Mouse (Mus musculus) olfactory bulb, adult 2 months (tissue): ENCODE data around the gene Oard1.

ENCODE experiments used
- CTCF ChIP-seq: fragments of 200-500 bp; IDR thresholded peaks from 2 replicates; pipeline ENCODE4 v1.5.1; 2012; ENCODE audit warnings: low read depth, mild to moderate bottlenecking, low read length, moderate library complexity; ENCODE audit not compliant: insufficient read depth
- POLR2A ChIP-seq: fragments of 200-500 bp; IDR thresholded peaks from 2 replicates; pipeline ENCODE4 v1.6.1; 2012; ENCODE audit warnings: mild to moderate bottlenecking, low read depth, low read length, moderate library complexity; ENCODE audit not compliant: insufficient read depth

- no peak for TF ChIP-seq POLR2A
- no peak for TF ChIP-seq CTCF
Observed at GRCm38 (mm10) chr17:48416011-48416410, 6.2 kb downstream of the Oard1 start.
